Mouse (Mus musculus): ENCODE data around the gene Dgkz. TPM values are rescaled to one million over a fixed set of nuclear protein-coding genes. Genes with fewer than 3 reads are reported as not detected.

The Dgkz gene
- total RNA-seq, 2 experiments from 2014 or later, result 32.3 to 34.8 TPM

DNA sequence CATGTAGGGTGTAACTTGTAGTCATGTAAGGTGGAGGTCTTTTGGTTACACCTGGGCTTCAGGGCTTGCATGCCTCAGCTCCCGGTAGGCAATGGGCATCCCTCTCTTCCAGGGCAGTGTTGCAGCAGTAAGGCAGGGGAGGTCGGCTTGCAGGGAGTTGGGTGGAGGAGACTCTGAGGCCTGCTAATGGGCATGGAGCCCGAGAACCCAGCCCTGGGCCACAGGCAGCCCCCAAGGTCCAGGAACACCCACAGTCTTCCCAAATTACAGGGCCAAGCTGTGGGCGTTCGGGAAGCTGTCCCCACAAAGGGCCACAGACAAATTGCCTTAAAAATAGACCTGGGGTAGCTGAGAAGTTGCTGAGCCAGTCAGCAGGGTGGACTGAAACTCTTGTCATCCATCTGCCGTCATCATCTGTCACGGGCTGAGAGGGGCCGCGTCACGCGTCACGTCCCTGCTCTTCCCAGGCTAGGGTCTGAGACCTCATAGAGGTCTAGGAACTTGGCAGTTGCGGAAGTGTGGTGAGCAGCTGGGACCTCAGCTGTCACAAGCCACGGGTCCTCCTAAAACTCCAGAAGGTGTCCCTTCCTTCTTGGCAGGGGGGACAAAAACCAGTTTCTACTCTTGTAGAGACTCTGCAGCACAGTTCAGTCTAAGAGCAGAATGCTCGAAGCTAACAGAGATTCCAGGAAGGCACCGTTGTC, 22.4 kb upstream of the Dgkz start:
- DNase-seq, result no peak

DNA sequence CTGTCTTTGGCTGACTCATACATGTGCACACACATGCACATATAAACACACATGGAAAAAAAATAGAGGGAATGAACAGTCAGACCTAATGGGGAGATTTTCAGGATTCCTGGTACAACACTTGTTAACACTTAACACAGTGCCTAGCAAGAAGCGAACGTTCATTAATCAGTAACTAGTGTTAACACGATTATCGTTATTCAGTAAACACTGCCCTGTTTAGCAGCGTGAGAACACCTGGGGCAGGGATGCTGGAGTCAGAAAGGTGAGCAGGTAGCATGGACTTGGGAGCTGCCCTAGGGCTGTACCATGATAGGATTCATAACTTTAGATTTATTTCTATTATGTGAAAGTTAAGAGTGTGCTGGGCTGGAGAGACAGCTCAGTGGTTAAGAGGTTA, 20.3 kb upstream of the Dgkz start:
- DNase-seq, result no peak

DNA sequence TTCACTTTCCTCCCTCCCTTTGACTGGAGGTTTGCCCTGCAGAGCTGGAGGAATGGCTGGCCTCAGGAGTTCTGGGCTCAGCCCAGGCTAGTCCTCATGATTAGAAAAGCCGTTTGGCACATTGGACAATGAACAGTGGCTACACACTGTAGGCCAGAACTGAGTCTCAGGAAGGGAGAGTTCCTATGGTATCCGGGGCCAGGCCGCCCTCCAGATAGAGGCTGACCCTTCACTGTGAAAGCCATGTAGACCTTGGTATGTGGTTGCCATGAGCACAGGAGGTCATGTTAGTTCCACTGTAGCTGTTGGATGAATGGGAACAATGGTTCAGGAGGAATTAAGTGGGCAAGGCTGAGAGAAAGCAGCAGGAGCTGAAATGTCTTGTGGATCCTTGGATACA, 17.7 kb upstream of the Dgkz start:
- DNase-seq, result no peak

DNA sequence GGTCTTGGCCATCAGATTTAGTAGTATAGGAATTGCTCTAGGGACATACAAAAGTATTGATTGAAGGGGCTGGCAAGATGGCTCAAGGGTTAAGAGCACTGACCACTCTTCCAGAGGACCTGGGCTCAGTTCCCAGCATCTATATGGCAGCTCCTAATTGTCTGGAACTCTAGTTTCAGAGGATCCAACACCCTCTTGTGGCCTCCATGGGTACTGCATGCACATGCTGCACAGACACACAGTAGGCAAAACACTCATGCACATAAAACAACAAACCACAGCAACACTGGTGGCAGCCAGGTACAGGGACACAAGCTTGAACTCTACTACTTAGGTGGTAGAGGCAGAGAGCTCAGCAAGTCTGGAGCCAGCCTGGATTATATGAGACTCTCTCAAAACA, 14.1 kb upstream of the Dgkz start:
- no peak for DNase-seq

DNA sequence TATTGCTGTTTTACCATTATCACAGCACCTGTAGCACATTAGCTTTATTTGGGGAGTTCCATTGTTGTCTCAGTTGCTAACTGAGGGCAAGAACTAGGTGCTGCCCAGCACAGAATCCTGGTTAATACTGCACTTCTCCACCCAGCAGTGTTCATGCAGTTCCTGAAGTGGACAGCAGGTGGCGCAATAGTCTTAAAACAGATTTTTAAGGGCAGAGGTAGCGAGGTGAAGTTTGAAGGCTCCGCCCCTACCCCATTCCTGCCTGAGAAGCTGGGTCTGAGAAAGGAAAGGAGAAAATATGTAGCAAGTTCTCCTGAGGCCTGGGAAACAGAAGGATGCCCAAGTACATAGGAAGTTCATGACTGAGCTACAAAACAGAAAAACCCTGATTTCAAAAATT, 11.9 kb upstream of the Dgkz start:
- DNase-seq, result peak; percentile 55

DNA sequence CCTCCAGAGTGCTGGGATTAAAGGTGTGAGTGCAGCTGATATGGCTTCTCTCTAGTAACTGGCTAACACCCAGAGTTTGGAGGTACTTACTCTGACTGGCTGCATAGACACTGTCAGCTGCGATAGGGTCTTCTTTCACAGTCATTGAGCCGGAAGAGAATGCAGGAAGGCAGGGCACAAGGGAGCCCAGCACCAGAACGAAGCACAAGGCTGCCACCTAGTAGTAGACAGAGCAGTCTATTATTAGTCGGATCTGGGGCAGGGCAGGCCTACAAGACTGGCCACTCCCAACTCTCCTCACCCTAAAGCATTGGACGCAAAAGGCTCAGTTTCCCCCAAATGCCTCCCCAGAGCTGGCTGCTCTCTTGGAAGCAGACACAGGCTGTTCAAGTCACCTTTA, 10.4 kb upstream of the Dgkz start:
- no peak for DNase-seq

DNA sequence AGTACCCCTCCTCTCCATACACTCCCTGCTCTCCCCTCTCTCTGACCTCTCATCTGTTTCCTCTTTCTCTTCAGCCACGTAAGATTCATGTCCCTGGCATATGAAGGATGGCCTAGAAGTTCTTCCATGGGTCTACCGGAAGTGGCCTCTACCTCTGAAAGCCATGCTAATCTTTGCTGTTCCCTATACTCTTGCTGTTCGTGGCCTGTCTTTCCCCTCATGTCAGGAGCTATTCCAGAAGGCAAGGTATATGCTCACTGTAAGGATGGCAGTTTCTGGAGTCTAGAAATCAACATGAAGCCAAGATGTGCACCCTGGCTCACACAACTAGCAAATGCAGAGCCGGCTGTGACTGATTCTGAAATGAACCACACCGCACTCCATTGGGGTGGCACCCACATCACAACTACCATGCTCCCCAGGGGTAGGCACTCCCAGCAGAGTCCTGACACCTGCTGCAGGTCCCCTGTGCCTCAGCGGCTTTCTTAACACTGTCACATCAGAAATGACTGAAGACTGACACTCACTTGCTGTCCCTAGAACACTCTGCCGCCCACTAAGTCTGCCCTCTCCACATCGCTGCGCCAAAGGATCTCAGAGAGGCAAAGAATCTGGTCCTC, 9.4 kb upstream of the Dgkz start:
- DNase-seq, result no peak

DNA sequence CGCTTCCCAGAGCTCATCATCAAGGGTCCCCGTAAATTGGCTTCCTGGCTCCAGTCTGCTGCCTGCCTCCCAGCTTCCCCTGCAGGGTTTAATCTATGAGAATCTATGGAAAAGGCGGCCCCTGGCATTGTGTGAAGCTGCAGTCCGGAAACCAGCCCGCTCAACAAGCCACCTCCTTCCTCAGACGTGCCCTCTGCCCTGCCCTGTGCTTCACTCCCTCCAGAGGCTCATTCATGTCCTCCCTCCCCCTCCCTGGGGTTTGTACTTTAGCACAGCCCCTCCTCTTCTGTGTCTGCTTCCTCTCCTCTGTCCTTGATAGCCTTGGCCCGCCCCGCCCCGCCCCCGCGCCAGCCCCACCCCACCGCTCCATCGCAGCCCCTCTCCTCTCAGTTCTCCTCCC, 8.8 kb upstream of the Dgkz start:
- DNase-seq, result peak; percentile 63

DNA sequence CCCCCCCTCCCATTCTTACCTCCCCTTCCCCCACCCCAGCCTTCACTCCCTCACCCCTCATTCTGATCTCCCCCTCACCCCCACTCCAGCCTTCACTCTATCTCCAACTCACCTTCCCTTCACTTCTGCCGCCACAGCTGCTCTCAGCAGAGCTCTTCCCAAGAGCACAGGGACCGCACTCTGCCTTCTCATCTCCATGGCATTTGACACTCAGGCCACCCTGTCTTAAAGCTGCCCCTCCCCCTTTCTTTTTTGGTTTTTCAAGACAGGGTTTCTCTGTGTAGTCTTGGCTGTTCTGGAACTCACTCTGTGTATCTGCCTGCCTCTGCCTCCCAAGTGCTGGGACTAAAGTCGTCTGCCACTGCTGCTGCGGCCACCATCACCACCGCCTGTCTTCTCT, 5.2 kb upstream of the Dgkz start:
- no peak for DNase-seq

DNA sequence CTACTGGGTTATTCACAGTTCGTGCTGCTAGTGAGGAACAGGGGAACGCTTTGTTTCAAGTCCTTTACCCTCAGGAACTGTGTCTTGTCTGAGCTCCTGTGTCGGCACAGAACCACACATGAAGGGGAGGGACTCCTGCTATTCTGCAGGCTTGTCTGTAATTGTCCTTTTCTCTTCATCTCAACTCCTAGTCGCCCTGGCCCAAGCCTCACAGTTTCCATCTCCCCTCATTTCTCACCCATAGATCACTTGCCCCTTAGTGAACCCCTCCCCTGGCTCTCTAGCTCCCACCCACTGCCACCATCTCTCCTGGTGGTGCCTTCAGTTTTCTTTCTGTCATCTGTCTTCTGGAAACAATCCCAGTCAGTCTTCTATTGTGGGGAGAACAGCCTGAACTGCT, 4.6 kb upstream of the Dgkz start:
- DNase-seq, result no peak

DNA sequence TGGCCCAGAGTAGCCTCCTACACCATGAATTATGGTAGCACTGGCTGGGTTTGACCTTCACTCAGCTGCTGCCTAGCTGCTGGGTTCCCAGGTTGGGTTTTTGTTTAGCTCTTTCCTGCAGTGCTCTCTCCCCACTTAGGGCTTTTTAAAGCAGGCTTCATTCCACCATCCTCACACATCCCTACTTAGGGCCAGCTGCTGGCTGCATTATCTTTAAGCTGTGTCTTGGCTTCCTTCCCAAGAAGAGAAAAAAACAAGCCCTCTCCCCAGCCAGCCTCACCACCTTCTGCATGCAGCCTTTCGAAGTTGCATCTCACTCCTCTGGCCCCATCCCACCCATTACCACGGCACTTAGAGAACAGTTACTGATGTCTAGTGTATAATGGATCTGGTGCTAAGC, 2.9 kb upstream of the Dgkz start:
- no peak for DNase-seq

DNA sequence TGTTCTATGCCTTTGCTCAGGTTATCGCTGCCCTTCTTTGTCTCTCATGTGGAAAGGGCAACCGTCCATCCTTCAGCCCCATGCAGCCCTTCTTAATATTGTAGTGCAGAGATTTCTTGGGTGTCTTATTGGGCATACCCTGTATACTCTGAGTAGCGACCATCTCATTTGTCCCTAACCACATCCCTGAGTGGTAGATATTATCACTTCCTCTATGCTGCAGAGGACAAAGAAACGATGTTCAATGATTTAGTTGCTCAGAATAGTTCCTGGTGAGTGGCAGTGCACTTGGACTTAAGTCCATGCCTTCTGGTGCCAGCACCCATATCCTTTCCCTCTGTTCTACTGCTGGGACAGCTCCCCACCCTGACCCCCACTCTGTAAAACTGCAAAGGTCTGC, 2.3 kb upstream of the Dgkz start:
- no peak for DNase-seq

DNA sequence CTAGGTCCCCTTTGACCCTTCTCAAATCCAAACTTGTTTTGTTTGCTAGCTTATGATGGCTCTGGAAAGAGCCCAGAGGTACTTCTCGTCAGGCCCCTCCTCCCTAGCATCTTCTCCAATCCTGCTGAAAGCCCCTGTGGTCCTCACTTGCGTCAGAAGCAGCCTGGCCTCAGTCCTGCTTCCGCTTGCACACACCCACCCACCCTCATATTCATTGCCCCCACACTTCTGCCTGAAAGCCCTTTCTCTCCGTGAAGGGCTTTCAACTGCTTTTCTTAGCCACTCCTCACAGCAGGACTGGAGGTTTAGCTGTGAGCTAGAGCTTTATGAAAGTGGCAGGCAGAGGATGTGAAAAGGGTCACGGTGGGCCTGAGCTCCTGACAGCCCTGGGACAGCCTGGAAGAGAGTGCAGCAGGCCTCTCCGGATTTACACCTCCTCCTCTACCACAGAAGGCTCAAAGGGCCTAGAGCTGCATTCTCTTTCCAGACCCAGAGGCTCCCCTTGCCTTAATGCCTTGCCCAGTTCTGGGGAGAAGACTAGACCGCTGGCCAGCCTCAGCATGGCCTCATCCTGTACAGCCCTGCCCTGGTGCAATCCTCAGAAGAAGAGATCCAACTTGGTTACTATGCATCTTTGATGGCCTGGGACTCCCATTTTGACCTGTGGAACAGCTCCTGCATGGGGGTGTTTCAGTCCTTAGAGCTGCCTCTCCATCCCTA, 2.1 kb downstream of the Dgkz start:
- DNase-seq, result no peak

DNA sequence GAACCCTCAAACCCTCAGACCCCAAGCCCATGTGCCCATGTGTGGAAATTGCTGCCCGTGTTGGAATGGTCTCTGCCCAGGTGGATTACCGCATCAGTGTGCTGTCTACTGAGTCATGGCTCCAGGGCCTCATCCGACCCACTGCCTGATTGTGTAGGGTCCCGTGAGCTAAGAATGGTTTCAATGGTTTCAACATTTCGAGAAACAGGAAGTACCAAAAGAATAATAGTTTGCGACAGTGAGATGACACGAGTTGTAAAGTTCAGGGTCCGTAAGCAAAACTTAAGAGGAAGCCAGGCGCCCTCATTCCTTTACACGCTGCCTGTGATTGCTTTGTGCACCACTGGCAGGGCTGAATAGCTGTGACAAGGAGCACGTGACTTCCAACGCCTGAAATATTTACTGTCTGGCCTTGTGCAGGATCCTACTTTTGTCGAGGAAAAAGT, 3.5 kb downstream of the Dgkz start:
- DNase-seq, result no peak

DNA sequence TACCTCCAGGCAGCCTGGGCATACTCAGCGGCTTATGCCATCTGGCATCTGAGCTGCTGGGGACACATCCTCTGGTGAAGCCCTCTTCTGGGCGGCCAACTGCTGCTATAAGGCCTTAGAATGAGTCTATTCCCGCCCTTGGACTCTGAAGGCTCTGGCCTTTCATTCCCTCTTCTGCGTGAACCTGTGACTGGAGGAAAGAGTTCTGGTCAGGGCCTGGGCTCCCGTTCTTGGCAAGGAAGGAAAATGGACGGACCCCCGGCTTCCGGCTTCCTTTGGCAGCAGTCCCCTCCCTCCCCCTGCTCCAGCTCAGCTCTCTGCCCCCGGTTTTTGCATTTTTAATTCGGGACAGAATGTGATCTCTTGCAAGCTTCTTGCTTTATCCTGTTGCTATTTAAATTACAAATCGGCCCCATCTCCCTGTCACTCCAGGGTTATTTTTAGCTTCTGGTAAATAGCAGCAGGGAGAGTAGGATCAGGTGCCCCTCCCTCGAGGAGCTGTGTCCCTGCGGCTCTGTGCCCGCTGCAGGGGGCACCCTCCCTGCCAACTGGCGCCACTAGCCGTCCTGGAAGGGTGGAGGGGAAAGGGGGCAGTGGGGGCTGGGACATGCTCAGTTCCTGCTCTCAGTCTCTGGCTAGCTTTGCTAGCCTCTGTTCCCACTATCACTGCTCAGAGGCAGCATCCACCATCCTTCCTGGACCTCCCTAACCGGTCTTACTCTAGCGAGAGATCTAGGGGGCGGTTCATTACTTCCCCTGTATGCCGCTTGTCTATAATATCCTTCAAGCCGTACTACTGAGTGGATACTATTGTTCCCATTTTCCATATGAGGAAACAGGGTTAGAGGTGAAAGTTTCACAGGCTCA, 4.2 kb downstream of the Dgkz start:
- DNase-seq, result peak; percentile 77

DNA sequence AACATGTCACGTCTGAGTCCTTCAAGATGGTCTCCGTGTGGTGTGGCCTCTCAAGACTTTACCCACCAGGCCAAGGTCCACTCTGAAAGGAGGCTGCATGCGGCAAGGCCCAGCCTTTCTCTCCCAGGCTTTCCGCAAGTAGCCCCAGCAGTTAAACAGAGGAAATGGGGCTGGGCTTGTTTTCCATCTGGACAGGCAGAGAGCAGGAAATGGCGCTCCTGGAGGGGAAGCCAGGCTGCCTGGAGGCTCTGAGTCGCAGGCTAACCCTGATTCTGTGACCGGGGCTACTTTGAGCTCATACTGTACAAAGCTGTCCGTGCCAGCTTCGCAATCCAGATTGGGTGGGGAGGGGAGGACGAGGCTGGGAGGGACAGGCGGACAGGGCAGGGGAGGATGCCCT, 7.7 kb downstream of the Dgkz start:
- DNase-seq, result peak; percentile 47

DNA sequence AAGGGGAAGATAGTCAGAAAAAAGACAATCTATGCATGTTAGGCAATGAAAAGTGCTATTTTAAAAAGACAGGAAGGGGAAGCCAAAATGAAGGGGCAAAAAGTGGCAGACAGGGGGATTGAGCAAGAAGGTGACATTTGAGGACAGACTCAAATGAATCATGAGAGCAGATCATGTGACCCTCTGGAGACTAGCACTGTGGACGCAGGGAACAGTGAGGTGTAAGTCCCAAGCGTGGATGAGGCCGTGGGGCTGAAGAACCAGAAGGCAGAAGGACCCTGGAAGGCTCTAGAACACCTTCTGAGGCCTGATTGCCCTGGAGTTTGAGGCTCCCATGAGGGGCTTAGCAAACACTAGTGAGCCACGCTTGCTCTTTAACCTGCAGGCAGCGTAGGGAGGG, 9.3 kb downstream of the Dgkz start:
- no peak for DNase-seq

DNA sequence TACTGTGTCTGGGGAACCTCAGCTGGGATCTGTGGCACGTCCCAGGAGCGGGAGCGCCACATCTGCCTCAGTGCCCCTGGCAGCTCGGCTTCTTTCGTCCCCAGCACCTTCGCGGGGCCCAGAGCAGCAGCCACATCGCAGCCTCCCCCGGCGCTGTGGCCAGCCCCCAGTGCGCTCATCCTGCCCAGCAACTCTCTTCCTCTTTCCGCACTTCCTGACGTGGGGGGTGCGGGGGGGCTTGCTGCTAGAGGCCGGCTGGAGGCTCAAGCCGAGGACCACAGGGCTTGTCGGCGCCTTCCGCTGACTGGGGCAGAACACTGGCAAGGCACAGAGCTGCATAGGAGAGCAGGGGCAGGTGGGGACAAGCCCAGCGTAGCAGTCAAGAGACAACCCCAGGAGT, 10.2 kb downstream of the Dgkz start:
- peak; percentile 70 for DNase-seq

DNA sequence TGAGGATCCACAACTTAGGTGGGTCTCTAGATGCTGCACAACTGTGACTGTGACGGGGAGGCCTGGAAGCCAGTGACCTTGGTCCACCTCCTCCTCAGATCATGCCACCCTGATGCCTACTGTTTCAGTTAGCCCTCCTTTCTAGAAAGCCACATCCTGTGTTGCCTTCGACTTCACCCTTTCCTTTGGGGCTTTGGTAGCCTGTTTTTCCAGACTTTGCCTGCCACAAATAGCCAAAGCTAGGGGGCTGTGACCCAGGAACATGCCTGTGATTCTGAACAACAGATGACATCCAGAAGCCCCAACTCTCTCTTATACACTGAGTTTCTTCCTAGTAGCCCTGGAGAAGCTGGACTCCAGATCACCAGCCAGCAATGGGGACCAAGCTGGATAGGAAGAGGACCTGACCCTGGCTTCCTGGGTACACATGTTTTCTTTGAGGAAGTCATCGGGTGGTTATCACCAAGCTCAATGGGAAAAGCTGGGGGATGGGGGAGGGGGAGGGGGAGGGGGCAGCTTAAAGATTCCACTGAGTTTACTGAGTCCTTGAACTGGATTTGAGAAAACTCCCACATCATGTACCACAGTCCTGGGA, 11.0 kb downstream of the Dgkz start:
- no peak for DNase-seq

DNA sequence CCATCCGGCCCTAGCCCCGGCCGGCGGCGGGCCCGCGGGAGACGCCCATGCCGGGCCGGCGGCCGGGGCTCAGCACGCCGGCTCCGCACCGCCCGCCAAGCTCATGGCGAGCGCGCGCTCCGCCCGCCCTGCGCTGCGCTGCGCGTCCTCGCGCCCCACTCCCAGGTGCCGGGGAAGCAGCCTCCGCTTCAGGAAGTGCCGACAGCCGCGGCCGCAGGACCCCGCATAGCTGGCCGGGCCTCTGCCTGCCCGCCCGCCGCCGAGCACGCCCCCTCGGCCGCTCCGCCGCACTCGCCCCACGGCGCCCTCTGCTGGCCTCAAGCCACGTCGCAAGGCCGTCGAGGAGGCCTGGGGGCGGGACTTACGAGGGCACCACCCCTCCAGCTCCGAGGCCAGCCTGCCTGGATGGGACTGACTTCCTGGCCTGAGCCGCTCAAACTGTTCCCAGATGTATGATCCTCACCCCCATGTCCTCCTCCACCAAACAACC, 12.2 kb downstream of the Dgkz start:
- peak; percentile 95 for DNase-seq

DNA sequence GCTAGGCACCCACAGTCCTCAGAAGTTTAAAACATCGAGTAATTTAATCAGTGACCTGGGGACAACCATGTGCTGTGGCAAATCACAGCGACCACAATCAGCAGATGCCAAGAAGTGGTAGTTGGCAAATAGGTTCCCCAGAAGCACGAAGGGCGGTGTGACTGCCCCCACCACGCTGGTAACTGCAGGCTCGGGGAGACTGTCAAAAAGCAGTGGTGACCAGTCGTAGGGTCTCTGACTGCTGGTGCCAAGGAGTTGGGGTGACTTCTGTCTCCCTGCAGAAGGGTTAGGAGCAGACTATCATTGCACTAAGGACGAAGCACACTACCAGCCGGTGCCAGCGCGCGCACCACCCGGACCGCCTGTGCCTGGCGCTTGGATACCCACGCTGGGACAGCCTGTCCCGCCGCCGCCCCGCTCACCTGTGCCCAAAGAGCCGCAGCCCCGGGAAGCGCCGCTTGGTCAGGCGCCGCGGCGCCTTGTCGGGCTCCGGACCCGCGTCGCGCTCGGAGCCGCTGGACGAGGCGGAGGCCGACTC, 12.7 kb downstream of the Dgkz start:
- DNase-seq, result peak; percentile 56

All from gastrocnemius, postnatal 25 days (tissue).